In genomic region chr4:153907573-153907972, GRCm38 (mm10) we compare ENCODE assay signal across 10 mouse cellular contexts. TPM values are rescaled to one million over a fixed set of nuclear protein-coding genes. Genes with fewer than 3 reads are reported as not detected.
DNase-seq lines count a peak whose midpoint lies in the region; ATAC-seq lines count a peak whose summit lies in the region.
"Had no signal": no experiment of that assay in that cellular context is flagged by ENCODE, and none has a peak within 500 bp of the region (broad histone marks: within the 10 kb centered on the region; RNA-seq: fewer than 3 reads in every experiment).

No protein-coding gene starts in this region.

- WGBS in kidney, embryonic 15.5 days, result 14% methylated on average over 11 of the region's 11 CpGs
- WGBS in intestine, embryonic 16.5 days, result 22% methylated on average over 11 of the region's 11 CpGs

- no peaks in the 10 kb centered on the region for H3K27me3 ChIP-seq in kidney, embryonic 15.5 days
- no peaks in the 10 kb centered on the region for H3K27me3 ChIP-seq in intestine, embryonic 16.5 days (replicated peaks; ENCODE audit: control insufficient read depth, insufficient read depth, low read length)
- H3K27me3 ChIP-seq: stomach, embryonic 15.5 days had no signal

- H3K36me3 ChIP-seq in kidney, embryonic 15.5 days, result no peaks in the 10 kb centered on the region
- no peaks in the 10 kb centered on the region for H3K36me3 ChIP-seq in intestine, embryonic 16.5 days (ENCODE audit: control insufficient read depth, insufficient read depth, low read length)
- H3K36me3 ChIP-seq: stomach, embryonic 15.5 days had no signal

- H3K9ac ChIP-seq in kidney, embryonic 15.5 days, result no peak overlapping the region
- H3K9ac ChIP-seq in intestine, embryonic 16.5 days (ENCODE audit: low read depth, low read length), result no peak overlapping the region
- H3K9ac ChIP-seq: stomach, embryonic 15.5 days had no signal

- DNase-seq in kidney, adult 11 months, result no peak
- DNase-seq in adrenal gland, adult 8-10 months, result peak; percentile 1
- peak; percentile 65 for DNase-seq in embryo, embryonic 9.5 days (ENCODE audit: extremely low spot score)
- peak; percentile 37 for DNase-seq in lung, postnatal 14 days
- no peak for DNase-seq in spleen, postnatal 4 days (ENCODE audit: low spot score in 2 of 2)
- DNase-seq in cerebellum, adult 11-12 months, result no peak

- no peaks in the 10 kb centered on the region for H3K4me1 ChIP-seq in kidney, embryonic 15.5 days
- no peaks in the 10 kb centered on the region for H3K4me1 ChIP-seq in intestine, embryonic 16.5 days (ENCODE audit: control insufficient read depth, insufficient read depth, low read length)
- H3K4me1 ChIP-seq: stomach, embryonic 15.5 days had no signal

- ATAC-seq in kidney, embryonic 15.5 days (replicated peaks; ENCODE audit: low FRiP score), result 0 out of 2 replicates have a peak, but pooled peaks have one; percentile 43
- ATAC-seq in intestine, embryonic 16.5 days, result no peak

- no peak overlapping the region for H3K4me3 ChIP-seq in kidney, embryonic 15.5 days (replicated peaks)
- H3K4me3 ChIP-seq in intestine, embryonic 16.5 days (ENCODE audit: low read length), result no peak overlapping the region
- H3K4me3 ChIP-seq: stomach, embryonic 15.5 days had no signal

- no peak overlapping the region for H3K4me2 ChIP-seq in kidney, embryonic 15.5 days
- H3K4me2 ChIP-seq in intestine, embryonic 16.5 days (ENCODE audit: low read depth, low read length), result no peak overlapping the region
- H3K4me2 ChIP-seq: stomach, embryonic 15.5 days had no signal

- no peak overlapping the region for H3K27ac ChIP-seq in kidney, embryonic 15.5 days
- H3K27ac ChIP-seq in intestine, embryonic 16.5 days (ENCODE audit: low read length), result no peak overlapping the region
- H3K27ac ChIP-seq: macrophage; stomach, embryonic 15.5 days had no signal

- H3K9me3 ChIP-seq in kidney, embryonic 15.5 days (replicated peaks), result no peaks in the 10 kb centered on the region
- no peaks in the 10 kb centered on the region for H3K9me3 ChIP-seq in intestine, embryonic 16.5 days (ENCODE audit: control insufficient read depth, low read length)
- H3K9me3 ChIP-seq: stomach, embryonic 15.5 days had no signal

RNA-seq across cellular contexts. Expression of gene A430005L14Rik, which starts 49.5 kb away (rescaled TPM):
- 88.3 and 98.0 TPM in 2 replicates for polyA plus RNA-seq in kidney, embryonic 15.5 days (2015; fragmentation: Nextera tagmentation; extraction: Ambion mirVana)
- total RNA-seq in adrenal gland, adult 8-10 months (2022), result 10 to 100 TPM; 20.5 to 22.0 (median 21.2) TPM
- 61.8 and 67.4 TPM in 2 replicates for polyA plus RNA-seq in intestine, embryonic 16.5 days (2015; fragmentation: Nextera tagmentation; extraction: Ambion mirVana)

Comparison
In these comparisons a context has a peak if more than half of its experiments do, and no peak if none do; other contexts are left out.
1. DNase-seq: peak in adrenal gland, adult 8-10 months (single experiment), embryo, embryonic 9.5 days (single experiment) and lung, postnatal 14 days (single experiment); none in kidney, adult 11 months (single experiment), spleen, postnatal 4 days (0 of 2) and cerebellum, adult 11-12 months (single experiment).